Mouse (Mus musculus) bone marrow, adult 2 months (tissue): ENCODE measurements around the gene Agbl4.

Experiments used
- CTCF ChIP-seq: fragments of 200-500 bp; IDR thresholded peaks from 2 replicates; pipeline ENCODE4 v1.5.1; 2011; ENCODE audit warnings: low read length, control low read depth; ENCODE audit not compliant: control insufficient read depth, insufficient read depth
- POLR2A ChIP-seq: fragments of 200-500 bp; IDR thresholded peaks from 2 replicates; pipeline ENCODE4 v1.6.1; 2011; ENCODE audit warnings: low read depth, mild to moderate bottlenecking, control low read depth, low read length, borderline replicate concordance; ENCODE audit not compliant: control insufficient read depth

DNA sequence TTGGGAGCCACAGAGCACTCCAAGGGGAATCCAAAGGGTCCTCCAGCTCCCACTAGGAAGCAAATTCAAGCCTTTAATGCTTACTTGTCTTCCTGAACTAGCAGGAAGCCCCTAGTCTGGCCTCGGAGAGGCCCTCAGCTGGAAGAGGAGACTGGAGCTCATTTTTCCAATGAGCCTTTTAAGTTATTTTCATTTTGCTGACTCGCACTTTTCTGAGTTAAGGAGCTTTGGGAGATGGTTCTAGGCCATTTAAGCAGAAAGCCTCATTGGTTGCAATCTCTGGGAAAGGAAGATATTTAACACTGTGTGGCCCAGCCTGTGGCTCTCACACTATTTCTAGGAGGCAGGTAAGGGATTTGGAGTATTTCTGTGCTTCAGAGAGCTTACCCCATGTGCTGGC lies 1072.4 kb downstream of the Agbl4 start:
- TF ChIP-seq POLR2A (no peak), CTCF (no peak)
